8 mouse cellular contexts compared by ENCODE assay signal in genomic region chr14:25546852-25547621, GRCm38 (mm10).
DNase-seq lines count a peak whose midpoint lies in the region; ATAC-seq lines count a peak whose summit lies in the region.

No protein-coding gene starts in this region.

- no peaks in the 10 kb centered on the region for H3K9me3 ChIP-seq in neural tube, embryonic 12.5 days
- H3K9me3 ChIP-seq in intestine, embryonic 15.5 days: no peaks in the 10 kb centered on the region
- no peaks in the 10 kb centered on the region for H3K9me3 ChIP-seq in midbrain, embryonic 16.5 days (replicated peaks; ENCODE audit: control insufficient read depth, low read length, poor library complexity, severe bottlenecking)

- no peak for ATAC-seq in neural tube, embryonic 12.5 days (ENCODE audit: low FRiP score, low read depth)
- peak; percentile 50; the same call in 1 of the 2 replicates for ATAC-seq in intestine, embryonic 15.5 days
- peak; percentile 13; the same call in 1 of the 2 replicates for ATAC-seq in midbrain, embryonic 16.5 days
- ATAC-seq in monocyte, adult 5-6 weeks (replicated peaks; ENCODE audit: insufficient number of reproducible peaks, low FRiP score, low TSS enrichment, poor library complexity, severe bottlenecking): no peak

- peaks cover 56% of the 10 kb centered on the region for H3K36me3 ChIP-seq in neural tube, embryonic 12.5 days
- H3K36me3 ChIP-seq in intestine, embryonic 15.5 days: peaks cover 5% of the 10 kb centered on the region
- no peaks in the 10 kb centered on the region for H3K36me3 ChIP-seq in midbrain, embryonic 16.5 days (ENCODE audit: control insufficient read depth, insufficient read depth, low read length)

- H3K4me3 ChIP-seq in neural tube, embryonic 12.5 days: no peak overlapping the region
- H3K4me3 ChIP-seq in intestine, embryonic 15.5 days (replicated peaks): no peak overlapping the region
- no peak overlapping the region for H3K4me3 ChIP-seq in midbrain, embryonic 16.5 days (ENCODE audit: low read depth, low read length)

- H3K27ac ChIP-seq in neural tube, embryonic 12.5 days: no peak overlapping the region
- H3K27ac ChIP-seq in intestine, embryonic 15.5 days: peak overlapping the region; percentile 44; the same call in 1 of the 2 replicates
- H3K27ac ChIP-seq in midbrain, embryonic 16.5 days (ENCODE audit: low read length): no peak overlapping the region

- WGBS in neural tube, embryonic 12.5 days: 67% methylated on average over 14 of the region's 14 CpGs
- WGBS in intestine, embryonic 15.5 days: 42% methylated on average over 14 of the region's 14 CpGs
- 56% methylated on average over 14 of the region's 14 CpGs for WGBS in midbrain, embryonic 16.5 days

- DNase-seq in adrenal gland, postnatal 10 days: peak; percentile 59
- DNase-seq in adrenal gland, postnatal 25 days: no peak
- no peak for DNase-seq in neural tube, embryonic 10.5 days (ENCODE audit: extremely low spot score, low spot score)
- DNase-seq in right cerebral cortex, postnatal 4 days: no peak

- H3K4me2 ChIP-seq in neural tube, embryonic 12.5 days (replicated peaks): no peak overlapping the region
- no peak overlapping the region for H3K4me2 ChIP-seq in intestine, embryonic 15.5 days (replicated peaks)
- no peak overlapping the region for H3K4me2 ChIP-seq in midbrain, embryonic 16.5 days (ENCODE audit: low read length)

- peak overlapping the region; percentile 33; the same call in 1 of the 2 replicates for H3K9ac ChIP-seq in neural tube, embryonic 12.5 days
- H3K9ac ChIP-seq in intestine, embryonic 15.5 days: no peak overlapping the region
- H3K9ac ChIP-seq in midbrain, embryonic 16.5 days (ENCODE audit: low read depth, low read length): no peak overlapping the region

- peaks cover 63% of the 10 kb centered on the region for H3K4me1 ChIP-seq in neural tube, embryonic 12.5 days
- peaks cover 40% of the 10 kb centered on the region for H3K4me1 ChIP-seq in intestine, embryonic 15.5 days (replicated peaks)
- peaks cover 41% of the 10 kb centered on the region for H3K4me1 ChIP-seq in midbrain, embryonic 16.5 days (ENCODE audit: control insufficient read depth, insufficient read depth, low read length)

- no peaks in the 10 kb centered on the region for H3K27me3 ChIP-seq in neural tube, embryonic 12.5 days (replicated peaks)
- H3K27me3 ChIP-seq in intestine, embryonic 15.5 days (replicated peaks): no peaks in the 10 kb centered on the region
- no peaks in the 10 kb centered on the region for H3K27me3 ChIP-seq in midbrain, embryonic 16.5 days (ENCODE audit: control insufficient read depth, insufficient read depth, low read depth, low read length)

Comparison
In these comparisons a context has a peak if more than half of its experiments do, and no peak if none do; other contexts are left out.
1. ATAC-seq: peak in intestine, embryonic 15.5 days (single experiment) and midbrain, embryonic 16.5 days (single experiment); none in neural tube, embryonic 12.5 days (single experiment) and monocyte, adult 5-6 weeks (single experiment).